Mouse (Mus musculus): ENCODE results near the gene Stam.

- TF ChIP-seq POLR2A (IDR thresholded peaks at IDR 0.05; ENCODE audit: extremely low read depth, insufficient read depth, low read length) (no peak), CTCF (IDR thresholded peaks at IDR 0.05; ENCODE audit: low read depth, low read length) (peak; percentile 4; the same call in 1 of the 2 replicates)
These were observed 85.9 kb downstream of the Stam start for GRCm38 (mm10) chr2:14159756-14160155.
